Mouse (Mus musculus) splenic B cell, adult 2 months (primary cell): ENCODE results near the gene Dst.

Experiments used
- DNase-seq: peaks from one replicate; pipeline ENCODE4 v3.0.0-alpha.2; 2011; ENCODE audit warnings: low read depth, low spot score
- H3K27me3 ChIP-seq: 2 replicates; pipeline ENCODE4 v1.6.1; 2012; ENCODE audit warnings: mild to moderate bottlenecking, low read length, moderate library complexity, mixed read lengths; ENCODE audit not compliant: control insufficient read depth, poor library complexity, insufficient read depth, severe bottlenecking
- H3K36me3 ChIP-seq: 2 replicates; pipeline ENCODE4 v1.6.1; 2012; ENCODE audit warnings: mild to moderate bottlenecking, low read length, moderate library complexity, mixed read lengths; ENCODE audit not compliant: control insufficient read depth, poor library complexity, insufficient read depth, severe bottlenecking

Gene Dst

GRCm38 (mm10) chr1:34090700-34091099, 182.7 kb downstream of the Dst start:
- no peak for DNase-seq
- Histone ChIP-seq H3K36me3 (no peaks in the 10 kb centered on the region), H3K27me3 (no peaks in the 10 kb centered on the region)

DNA sequence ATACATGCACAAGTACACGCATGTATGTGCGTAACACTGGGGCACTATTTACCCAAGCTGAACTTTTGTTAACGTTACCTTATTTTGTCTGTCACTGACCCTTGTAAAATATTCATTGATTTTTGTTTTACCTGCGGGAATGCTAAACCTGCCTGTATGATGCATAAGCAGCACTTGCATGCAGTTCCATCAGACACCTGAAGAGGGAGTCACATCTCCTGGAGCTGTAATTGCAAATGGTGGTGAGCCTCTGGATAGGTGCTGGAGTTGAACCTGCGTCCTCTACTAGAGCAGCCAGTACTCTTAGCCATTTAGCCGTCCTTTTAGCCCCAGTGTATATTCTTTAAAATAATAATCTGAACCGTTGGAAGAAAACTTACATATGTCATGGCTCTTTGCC, 185.6 kb downstream of the Dst start:
- Histone ChIP-seq H3K27me3 (no peaks in the 10 kb centered on the region), H3K36me3 (no peaks in the 10 kb centered on the region)
- no peak for DNase-seq

- Histone ChIP-seq H3K27me3 (no peaks in the 10 kb centered on the region), H3K36me3 (no peaks in the 10 kb centered on the region)
- no peak for DNase-seq
These were observed 186.3 kb downstream of the Dst start for GRCm38 (mm10) chr1:34094301-34094700.

- no peaks in the 10 kb centered on the region for H3K27me3 ChIP-seq
- no peak for DNase-seq
- H3K36me3 ChIP-seq: no peaks in the 10 kb centered on the region
These were observed 187.1 kb downstream of the Dst start for GRCm38 (mm10) chr1:34095173-34095572.

DNA sequence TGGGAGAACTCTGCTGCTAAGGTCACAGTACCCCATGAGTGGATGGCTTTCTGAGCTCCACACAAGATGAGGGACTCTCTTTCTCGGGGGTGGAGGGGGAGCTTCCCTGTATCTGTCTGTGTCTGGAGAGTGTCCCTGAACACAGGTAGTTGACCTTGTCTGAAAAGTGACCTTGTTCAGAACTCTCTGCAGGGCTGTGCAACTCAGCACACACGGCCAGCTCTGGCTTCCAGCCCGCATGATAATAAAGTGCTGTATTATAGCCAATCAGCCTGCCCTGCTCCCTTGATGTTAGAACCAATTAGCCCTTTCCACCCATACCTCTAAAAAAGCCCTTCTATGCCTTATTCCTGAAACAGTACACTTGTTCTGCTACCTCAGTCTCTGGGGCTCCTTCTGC, 188.9 kb downstream of the Dst start:
- Histone ChIP-seq H3K27me3 (no peaks in the 10 kb centered on the region), H3K36me3 (no peaks in the 10 kb centered on the region)
- DNase-seq: no peak

- H3K36me3 ChIP-seq: no peaks in the 10 kb centered on the region
- no peak for DNase-seq
These were observed 189.6 kb downstream of the Dst start for GRCm38 (mm10) chr1:34097640-34098039.

DNA sequence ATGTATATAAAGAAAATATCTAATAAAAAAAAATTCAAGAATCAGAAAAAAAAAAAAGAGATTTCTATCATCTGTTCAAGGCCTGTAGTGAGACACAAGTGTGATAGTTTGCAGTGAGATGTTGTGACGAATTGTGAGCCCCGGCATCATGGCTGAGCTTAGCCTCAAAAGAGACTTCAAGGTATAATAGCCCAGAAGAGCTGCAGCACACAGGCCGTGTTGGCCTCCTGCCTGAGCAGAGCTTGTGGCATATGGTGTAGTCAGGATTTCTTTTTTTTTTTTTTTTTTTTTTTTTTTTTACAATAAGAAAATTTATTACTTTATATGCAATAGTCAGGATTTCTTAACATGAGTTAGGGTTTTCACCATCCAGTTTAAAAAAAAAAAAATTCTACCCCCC, 191.4 kb downstream of the Dst start:
- H3K36me3 ChIP-seq: no peaks in the 10 kb centered on the region
- DNase-seq: no peak
- H3K27me3 ChIP-seq: no peaks in the 10 kb centered on the region

More at GRCm38 (mm10) chr1:34097640-34098039, 189.6 kb downstream of the Dst start:
- no peaks in the 10 kb centered on the region for H3K27me3 ChIP-seq

DNA sequence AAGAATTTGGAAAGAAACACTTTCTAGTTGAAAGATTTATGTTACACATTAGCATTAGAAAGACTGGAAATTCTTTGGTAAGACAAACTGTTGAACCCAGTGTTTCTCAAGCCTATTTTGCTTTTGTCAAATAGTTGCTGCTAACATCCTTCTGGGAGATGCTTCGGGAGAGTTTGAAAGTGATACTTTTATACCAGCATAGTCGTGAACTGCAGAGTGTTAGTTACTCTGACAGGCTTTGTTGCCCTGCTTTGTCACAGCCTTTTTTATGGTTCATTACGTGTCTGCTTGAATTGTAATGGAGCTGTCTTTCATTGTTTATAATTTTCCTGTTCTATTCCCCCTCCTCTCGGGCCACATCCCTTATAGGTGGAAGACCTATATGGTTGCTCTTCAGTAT, 192.4 kb downstream of the Dst start:
- DNase-seq: no peak
- no peaks in the 10 kb centered on the region for H3K36me3 ChIP-seq
- no peaks in the 10 kb centered on the region for H3K27me3 ChIP-seq

DNA sequence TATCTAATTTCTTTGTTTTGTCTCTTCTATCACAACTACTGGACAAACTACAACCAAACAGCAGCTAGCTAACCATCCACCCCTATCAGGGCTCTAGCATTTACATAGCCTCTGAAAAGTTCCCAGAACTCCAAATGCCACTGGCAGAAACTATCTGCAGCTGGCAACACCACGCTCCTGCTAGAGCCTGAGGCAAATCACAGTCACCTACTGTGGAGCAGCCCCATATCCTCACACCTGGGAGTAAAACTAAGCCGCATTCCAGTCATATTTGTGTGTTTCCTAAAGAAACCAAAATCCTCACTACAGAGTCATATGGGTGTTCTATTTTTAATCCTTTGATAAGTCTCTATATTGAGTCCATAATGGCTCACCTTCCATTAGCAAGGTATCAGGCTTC, 194.6 kb downstream of the Dst start:
- H3K27me3 ChIP-seq: no peaks in the 10 kb centered on the region
- H3K36me3 ChIP-seq: no peaks in the 10 kb centered on the region
- no peak for DNase-seq

GRCm38 (mm10) chr1:34103176-34103575, 195.2 kb downstream of the Dst start:
- DNase-seq: no peak
- no peaks in the 10 kb centered on the region for H3K36me3 ChIP-seq
- no peaks in the 10 kb centered on the region for H3K27me3 ChIP-seq

DNA sequence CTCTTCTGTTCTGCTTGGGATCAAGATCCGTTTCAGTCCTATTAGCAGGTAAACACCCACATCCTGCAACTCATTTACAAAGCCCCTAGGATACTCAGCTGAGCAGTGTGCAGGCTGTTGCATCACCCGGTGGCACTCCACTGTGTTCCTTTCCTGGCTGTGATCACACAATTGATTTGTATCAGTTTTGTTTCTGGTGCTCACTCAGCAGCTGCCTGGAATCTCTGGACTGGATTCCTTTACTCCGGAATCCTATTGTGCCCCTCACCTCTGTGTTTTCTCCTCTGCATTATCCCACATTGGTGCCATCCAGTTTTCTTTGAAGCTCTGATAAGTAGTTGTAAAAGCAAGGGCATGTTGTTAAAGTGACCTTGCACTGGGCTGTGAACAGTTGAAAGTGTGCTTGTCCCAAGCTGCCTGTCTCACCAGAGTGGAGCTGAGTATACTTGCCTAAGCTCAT, 195.7 kb downstream of the Dst start:
- no peak for DNase-seq
- H3K27me3 ChIP-seq: no peaks in the 10 kb centered on the region
- no peaks in the 10 kb centered on the region for H3K36me3 ChIP-seq

- Histone ChIP-seq H3K27me3 (no peaks in the 10 kb centered on the region), H3K36me3 (no peaks in the 10 kb centered on the region)
- no peak for DNase-seq
These were observed 196.8 kb downstream of the Dst start for GRCm38 (mm10) chr1:34104846-34105245.

DNA sequence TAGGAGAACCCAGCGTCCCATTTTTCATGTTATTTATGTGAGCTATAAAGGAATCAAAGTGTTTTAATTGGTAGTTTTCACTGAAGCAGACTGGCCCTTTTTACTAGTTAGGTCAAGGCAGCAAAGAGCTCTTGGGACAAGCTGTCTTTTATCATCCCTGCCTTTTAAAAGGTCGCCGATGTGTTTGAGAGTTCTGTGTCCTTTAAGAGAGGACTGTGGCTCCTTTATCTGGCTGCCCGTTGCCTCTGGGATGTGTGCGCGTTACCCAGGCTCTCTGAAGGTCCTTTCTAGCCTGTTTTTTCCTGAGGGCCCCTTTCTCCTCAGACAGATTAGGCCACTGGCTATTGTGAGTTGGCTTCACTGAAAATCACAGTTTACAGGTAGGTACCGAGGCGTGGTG, 198.6 kb downstream of the Dst start:
- DNase-seq: no peak
- H3K27me3 ChIP-seq: no peaks in the 10 kb centered on the region
- H3K36me3 ChIP-seq: no peaks in the 10 kb centered on the region

GRCm38 (mm10) chr1:34107076-34107475, 199.1 kb downstream of the Dst start:
- no peak for DNase-seq
- Histone ChIP-seq H3K36me3 (no peaks in the 10 kb centered on the region), H3K27me3 (no peaks in the 10 kb centered on the region)

DNA sequence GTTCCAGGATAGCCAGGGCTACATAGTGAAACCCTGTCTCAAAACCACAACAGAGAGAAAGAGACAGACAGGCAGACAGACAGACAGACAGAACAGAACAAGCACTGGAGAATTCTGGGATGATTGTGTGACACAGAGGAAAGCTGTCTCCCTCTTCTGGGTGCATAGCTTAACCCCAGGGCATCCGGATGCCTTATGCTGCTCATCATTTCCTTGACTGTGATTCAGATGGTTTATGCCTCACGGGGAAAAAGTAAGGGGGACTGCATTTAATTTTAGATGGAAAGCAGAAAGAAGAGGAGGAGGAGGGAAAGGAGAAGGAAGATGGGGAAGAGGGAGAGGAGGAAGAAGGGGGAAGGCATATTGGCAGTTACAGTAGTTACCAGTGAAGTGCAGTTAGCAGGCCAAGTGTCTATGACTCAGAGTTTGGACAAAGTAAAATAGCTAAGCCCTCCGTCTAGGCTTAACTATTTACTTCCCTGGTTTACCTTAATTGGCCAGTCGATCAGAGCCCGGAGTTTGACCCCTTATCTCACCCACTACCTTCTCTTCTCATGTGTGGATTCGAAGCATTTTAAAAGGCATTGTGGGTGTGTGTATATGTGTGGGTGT, 201.7 kb downstream of the Dst start:
- DNase-seq: no peak
- Histone ChIP-seq H3K27me3 (no peaks in the 10 kb centered on the region), H3K36me3 (no peaks in the 10 kb centered on the region)

GRCm38 (mm10) chr1:34110862-34111261, 202.8 kb downstream of the Dst start:
- no peak for DNase-seq
- Histone ChIP-seq H3K36me3 (no peaks in the 10 kb centered on the region), H3K27me3 (no peaks in the 10 kb centered on the region)
